Mouse (Mus musculus) lung, adult 2 months (tissue): ENCODE data around the gene Gpam. TPM values are rescaled to one million over a fixed set of nuclear protein-coding genes. Genes with fewer than 3 reads are reported as not detected.
"Not testable (repeated sequence)": the region's sequence is repeated elsewhere in the genome, so short reads cannot be mapped to it uniquely, and the experiment has no call there.

Experiments
- DNase-seq: peaks from one replicate; pipeline ENCODE4 v3.0.0; 2022
- H3K4me1 ChIP-seq: fragments of 200-500 bp; 2 replicates; pipeline ENCODE4 v1.6.1; 2011; ENCODE audit warnings: low read length; ENCODE audit not compliant: control insufficient read depth, insufficient read depth
- H3K4me3 ChIP-seq: fragments of 200-500 bp; replicated peaks from 2 replicates; pipeline ENCODE3; 2011; ENCODE audit warnings: low read depth, mild to moderate bottlenecking, control low read depth, low read length; ENCODE audit errors: extremely low read depth
- CTCF ChIP-seq: fragments of 200-500 bp; IDR thresholded peaks from 2 replicates; pipeline ENCODE4 v1.5.1; 2011; ENCODE audit warnings: mild to moderate bottlenecking, low read length, control low read depth; ENCODE audit not compliant: insufficient read depth
- POLR2A ChIP-seq: fragments of 200-500 bp; IDR thresholded peaks from 2 replicates; pipeline ENCODE4 v1.6.1; 2011; ENCODE audit warnings: low read depth, mild to moderate bottlenecking, control low read depth, low read length, borderline replicate concordance; ENCODE audit errors: extremely low read depth
- WGBS: fragments of 180-500 bp; shearing (Covaris S2); methylation state at CpG from one replicate; pipeline ENCODE4 v1.1.7; 2018; 5-methylcytosine and 5-hydroxymethylcytosine counted together
- polyA plus RNA-seq: library from polyadenylated mRNA; depleted of rRNA; stranded (reverse); fragments of >200 nt; gene quantifications from 2 replicates; pipeline ENCODE4 v1.2.3, GENCODE M21; 2012

The Gpam gene
- polyA plus RNA-seq, 1 experiment = 70.8 TPM

- no peak for DNase-seq
- no peak overlapping the region for H3K4me3 ChIP-seq
- TF ChIP-seq CTCF = no peak
- no peak for TF ChIP-seq POLR2A
- 59% methylated on average over 4 of the region's 4 CpGs for WGBS
- H3K4me1 ChIP-seq = peaks cover under 1% of the 10 kb centered on the region; the same call in 1 of the 2 replicates
These were observed 35.2 kb upstream of the Gpam start for GRCm38 (mm10) chr19:55162271-55162670.

- WGBS = 44% methylated on average over 6 of the region's 6 CpGs
- DNase-seq = no peak
- Histone ChIP-seq H3K4me3 (no peak overlapping the region), H3K4me1 (no peaks in the 10 kb centered on the region)
- TF ChIP-seq CTCF (no peak), POLR2A (no peak)
These were observed 32.8 kb upstream of the Gpam start for GRCm38 (mm10) chr19:55159826-55160225.

GRCm38 (mm10) chr19:55158606-55159005, 31.6 kb upstream of the Gpam start:
- 68% methylated on average over 8 of the region's 8 CpGs for WGBS
- DNase-seq = no peak
- TF ChIP-seq CTCF = no peak
- TF ChIP-seq POLR2A = no peak

GRCm38 (mm10) chr19:55157029-55157428, 30.0 kb upstream of the Gpam start:
- no peak for DNase-seq
- no peak for TF ChIP-seq CTCF
- Histone ChIP-seq H3K4me1 (no peaks in the 10 kb centered on the region), H3K4me3 (no peak overlapping the region)
- WGBS = 78% methylated on average over 7 of the region's 7 CpGs

More at GRCm38 (mm10) chr19:55158606-55159005, 31.6 kb upstream of the Gpam start:
- Histone ChIP-seq H3K4me3 (no peak overlapping the region), H3K4me1 (no peaks in the 10 kb centered on the region)

GRCm38 (mm10) chr19:55152983-55153382, 25.9 kb upstream of the Gpam start:
- no peaks in the 10 kb centered on the region for H3K4me1 ChIP-seq
- 87% methylated on average over 6 of the region's 6 CpGs for WGBS
- no peak for DNase-seq
- H3K4me3 ChIP-seq = no peak overlapping the region
- TF ChIP-seq CTCF (no peak), POLR2A (no peak)

DNA sequence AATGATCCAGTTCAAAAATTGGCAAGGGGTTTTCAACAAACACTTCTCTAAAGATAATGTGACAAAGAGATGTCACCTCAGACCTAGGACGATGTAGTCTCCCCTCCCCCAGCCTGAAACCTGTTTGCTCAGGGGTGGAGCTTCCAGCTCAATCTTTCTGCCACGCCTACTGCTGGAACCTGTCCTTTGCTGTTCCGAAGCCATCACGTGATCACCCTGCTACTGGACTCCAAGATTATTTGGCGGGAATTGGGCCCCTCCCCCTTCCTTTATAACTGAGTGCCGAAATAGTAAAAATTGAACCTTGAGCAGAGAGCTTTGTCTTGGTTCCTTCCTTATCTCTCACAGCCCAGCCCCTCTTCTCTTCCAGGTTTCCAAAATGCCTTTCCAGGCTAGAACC, 25.2 kb upstream of the Gpam start:
- not testable (repeated sequence) for H3K4me3 ChIP-seq, DNase-seq, H3K4me1 ChIP-seq
- WGBS = 57% methylated on average over 6 of the region's 6 CpGs

- DNase-seq = no peak
- 75% methylated on average over 6 of the region's 6 CpGs for WGBS
- no peak overlapping the region for H3K4me3 ChIP-seq
- no peaks in the 10 kb centered on the region; the same call in 1 of the 2 replicates for H3K4me1 ChIP-seq
- TF ChIP-seq CTCF (no peak), POLR2A (no peak)
These were observed 22.6 kb upstream of the Gpam start for GRCm38 (mm10) chr19:55149646-55150045.

- Histone ChIP-seq H3K4me1 (no peaks in the 10 kb centered on the region; the same call in 1 of the 2 replicates), H3K4me3 (no peak overlapping the region)
- DNase-seq = no peak
- no peak for TF ChIP-seq CTCF
- no peak for TF ChIP-seq POLR2A
- WGBS = 47% methylated on average over 6 of the region's 6 CpGs
These were observed 21.1 kb upstream of the Gpam start for GRCm38 (mm10) chr19:55148109-55148508.

- H3K4me3 ChIP-seq = no peak overlapping the region
- WGBS = 64% methylated on average over 9 of the region's 9 CpGs
- TF ChIP-seq POLR2A (no peak), CTCF (no peak)
- no peaks in the 10 kb centered on the region; the same call in 1 of the 2 replicates for H3K4me1 ChIP-seq
- no peak for DNase-seq
These were observed 20.5 kb upstream of the Gpam start for GRCm38 (mm10) chr19:55147568-55147967.

DNA sequence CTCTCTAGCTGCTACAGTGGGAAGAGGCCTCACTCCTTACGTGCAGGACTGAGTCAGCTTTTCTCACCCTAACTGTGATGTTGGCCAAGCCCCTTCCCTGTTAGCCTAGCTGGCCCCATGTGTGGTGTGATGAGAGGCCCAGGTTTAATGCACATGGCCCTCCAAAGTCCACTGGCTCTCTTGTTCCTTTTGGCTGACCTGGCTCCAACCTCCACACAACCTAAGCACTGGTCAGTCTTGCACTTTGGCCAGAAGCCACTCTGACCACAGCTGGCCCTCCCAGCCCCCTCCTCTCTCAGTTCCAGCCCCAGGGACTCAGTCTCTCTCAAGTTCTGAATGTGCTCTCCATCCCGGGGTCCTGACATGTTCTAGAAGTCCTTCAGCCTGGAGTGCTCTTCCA, 18.1 kb upstream of the Gpam start:
- no peak for TF ChIP-seq CTCF
- WGBS = 81% methylated on average over 2 of the region's 2 CpGs
- no peak overlapping the region for H3K4me3 ChIP-seq
- DNase-seq = no peak
- H3K4me1 ChIP-seq = no peaks in the 10 kb centered on the region; the same call in 1 of the 2 replicates

- 75% methylated on average over 5 of the region's 5 CpGs for WGBS
- H3K4me3 ChIP-seq = no peak overlapping the region
- TF ChIP-seq CTCF (no peak), POLR2A (no peak)
- DNase-seq = no peak
- no peaks in the 10 kb centered on the region; the same call in 1 of the 2 replicates for H3K4me1 ChIP-seq
These were observed 17.7 kb upstream of the Gpam start for GRCm38 (mm10) chr19:55144691-55145090.
